In genomic region chr6:119310176-119310575, GRCm38 (mm10) we compare ENCODE assay signal across 24 mouse cellular contexts. TPM values are rescaled to one million over a fixed set of nuclear protein-coding genes. Genes with fewer than 3 reads are reported as not detected.
DNase-seq lines count a peak whose midpoint lies in the region; ATAC-seq and TF ChIP-seq lines count a peak whose summit lies in the region.
"Had no signal": no experiment of that assay in that cellular context is flagged by ENCODE, and none has a peak within 500 bp of the region (broad histone marks: within the 10 kb centered on the region; RNA-seq: fewer than 3 reads in every experiment).

No protein-coding gene starts in this region.

- H3K27ac ChIP-seq in cortical plate, adult 2 months (ENCODE audit: insufficient read depth, low read length) = 0 out of 2 replicates have a peak overlapping the region, but pooled peaks have one; percentile 11
- peak overlapping the region; percentile 20 for H3K27ac ChIP-seq in left cerebral cortex, adult 2 months
- H3K27ac ChIP-seq in liver, postnatal 0 days (ENCODE audit: low read depth) = no peak overlapping the region
- H3K27ac ChIP-seq: hindbrain, embryonic 15.5 days; intestine, embryonic 15.5 days; stomach, embryonic 15.5 days had no signal

- peaks cover 16% of the 10 kb centered on the region for H3K4me1 ChIP-seq in cortical plate, adult 2 months (ENCODE audit: control insufficient read depth, insufficient read depth, low read length)
- H3K4me1 ChIP-seq in liver, postnatal 0 days (ENCODE audit: insufficient read depth) = no peaks in the 10 kb centered on the region
- H3K4me1 ChIP-seq: intestine, embryonic 15.5 days; stomach, embryonic 15.5 days had no signal

- H3K36me3 ChIP-seq in liver, postnatal 0 days (replicated peaks; ENCODE audit: insufficient read depth, low read length) = no peaks in the 10 kb centered on the region
- H3K36me3 ChIP-seq: G1E; hindbrain, embryonic 15.5 days; intestine, embryonic 15.5 days; stomach, embryonic 15.5 days had no signal

- intact Hi-C loops in left cerebral cortex, adult 2 months (cut with DNase I) = loop anchor here (1.0 kb wide), 1 partner anchor 19 kb away; no protein-coding TSS in a partner anchor

- TF ChIP-seq POLR2A in cortical plate, adult 2 months (IDR thresholded peaks at IDR 0.05; ENCODE audit: extremely low read depth, insufficient read depth, low read length) = peak; percentile 46; the same call in 1 of the 2 replicates

- no peak overlapping the region for H3K4me2 ChIP-seq in liver, postnatal 0 days (ENCODE audit: low read depth, low read length)
- H3K4me2 ChIP-seq: hindbrain, embryonic 15.5 days; intestine, embryonic 15.5 days; stomach, embryonic 15.5 days had no signal

- H3K9me3 ChIP-seq in liver, postnatal 0 days (ENCODE audit: low read length) = no peaks in the 10 kb centered on the region
- H3K9me3 ChIP-seq: G1E; hindbrain, embryonic 15.5 days; intestine, embryonic 15.5 days; stomach, embryonic 15.5 days had no signal

- no peak for ATAC-seq in cerebellum, adult (ENCODE audit: insufficient number of reproducible peaks, low FRiP score, low TSS enrichment)
- ATAC-seq in liver, postnatal 0 days = no peak
- ATAC-seq: activated CD4-positive, CD25-positive, alpha-beta regulatory T cell, adult 4 months; intestine, embryonic 15.5 days had no signal

- no peak for TF ChIP-seq CTCF in cortical plate, adult 2 months (IDR thresholded peaks at IDR 0.05; ENCODE audit: extremely low read depth, insufficient read depth, low read length)
- no peak for TF ChIP-seq CTCF in left cerebral cortex, adult 2 months (IDR thresholded peaks at IDR 0.05)
- no peak for TF ChIP-seq CTCF in liver, postnatal 0 days (IDR thresholded peaks at IDR 0.05; ENCODE audit: low read depth)

- no peak for TF ChIP-seq EP300 in liver, postnatal 0 days (IDR thresholded peaks at IDR 0.05; ENCODE audit: low read depth)

- H3K27me3 ChIP-seq in liver, postnatal 0 days (ENCODE audit: insufficient read depth, low read length) = no peaks in the 10 kb centered on the region
- H3K27me3 ChIP-seq: hindbrain, embryonic 15.5 days; stomach, embryonic 15.5 days had no signal

- H3K4me3 ChIP-seq in cortical plate, adult 2 months (ENCODE audit: insufficient read depth, low read length) = no peak overlapping the region
- H3K4me3 ChIP-seq in left cerebral cortex, adult 2 months = no peak overlapping the region
- H3K4me3 ChIP-seq in liver, postnatal 0 days (ENCODE audit: low read depth, low read length) = no peak overlapping the region
- H3K4me3 ChIP-seq: hindbrain, embryonic 15.5 days; intestine, embryonic 15.5 days; stomach, embryonic 15.5 days had no signal

- no peak overlapping the region for H3K9ac ChIP-seq in liver, postnatal 0 days (replicated peaks)
- H3K9ac ChIP-seq: hindbrain, embryonic 15.5 days; intestine, embryonic 15.5 days; stomach, embryonic 15.5 days had no signal

- peak; percentile 3 to 5 for DNase-seq in cerebellum, postnatal 14 days
- DNase-seq in left cerebral cortex, adult 2 months (ENCODE audit: extremely low spot score in 1 of 2, low spot score in 2 of 2) = peak; percentile 63 to 76
- DNase-seq in right cerebral cortex, adult 2 months (ENCODE audit: low spot score in 2 of 2) = peak; percentile 79 to 80
- no peak for DNase-seq in adrenal gland, postnatal 25 days
- DNase-seq in liver, postnatal 0 days = no peak
- no peak for DNase-seq in adrenal gland, adult 2 months
- DNase-seq: adrenal gland, postnatal 36 days; embryo, embryonic 11 days; gastrocnemius, postnatal 14 days; heart, adult 18-20 months; heart, postnatal 4 days; kidney, postnatal 4 days; lung, adult 18-20 months; lung, postnatal 14 days; retina, postnatal 1 day; thymus, adult 2 months had no signal

- 58% methylated on average over 9 of the region's 9 CpGs for WGBS in liver, postnatal 0 days (ENCODE audit: insufficient replicate concordance)

RNA-seq across cellular contexts. Expression of gene Lrtm2, which starts 20.4 kb away (rescaled TPM):
- 49.9 and 50.2 TPM in 2 replicates for polyA plus RNA-seq in cortical plate, adult 2 months (2012; rRNA removed)
- total RNA-seq in left cerebral cortex, adult 2 months (2021) = 10 to 100 TPM; 60.5 to 63.9 TPM
- total RNA-seq in adrenal gland, postnatal 25 days (2021) = not detected in 2 replicates
- polyA plus RNA-seq in liver, postnatal 0 days (2015; fragmentation: Nextera tagmentation; extraction: Ambion mirVana) = not detected in 2 replicates
- total RNA-seq in adrenal gland, adult 2 months (2021) = under 1 TPM in 1 of 2 experiments, not detected in 1; 0.28 TPM
- polyA plus RNA-seq in adrenal gland, adult 2 months (2012; rRNA removed) = 0.13 TPM in 1 of 2 replicates, not detected in the other
- polyA plus RNA-seq: activated CD4-positive, CD25-positive, alpha-beta regulatory T cell, adult 4 months; G1E; kidney, embryonic 14.5 days had no signal

Comparison
In these comparisons a context has a peak if more than half of its experiments do, and no peak if none do; other contexts are left out.
1. DNase-seq: peak in cerebellum, postnatal 14 days (2 of 2), left cerebral cortex, adult 2 months (2 of 2) and right cerebral cortex, adult 2 months (2 of 2); none in adrenal gland, postnatal 25 days (single experiment), liver, postnatal 0 days (single experiment) and adrenal gland, adult 2 months (single experiment).
2. RNA of gene Lrtm2, which starts 20.4 kb away (total RNA-seq): 60.5 to 63.9 TPM in left cerebral cortex, adult 2 months; 0.28 TPM in adrenal gland, adult 2 months and not detected in adrenal gland, postnatal 25 days; every median in the first group is over 10 times any median in the second.